ENCODE assay signal across 9 mouse cellular contexts in the genomic region with DNA sequence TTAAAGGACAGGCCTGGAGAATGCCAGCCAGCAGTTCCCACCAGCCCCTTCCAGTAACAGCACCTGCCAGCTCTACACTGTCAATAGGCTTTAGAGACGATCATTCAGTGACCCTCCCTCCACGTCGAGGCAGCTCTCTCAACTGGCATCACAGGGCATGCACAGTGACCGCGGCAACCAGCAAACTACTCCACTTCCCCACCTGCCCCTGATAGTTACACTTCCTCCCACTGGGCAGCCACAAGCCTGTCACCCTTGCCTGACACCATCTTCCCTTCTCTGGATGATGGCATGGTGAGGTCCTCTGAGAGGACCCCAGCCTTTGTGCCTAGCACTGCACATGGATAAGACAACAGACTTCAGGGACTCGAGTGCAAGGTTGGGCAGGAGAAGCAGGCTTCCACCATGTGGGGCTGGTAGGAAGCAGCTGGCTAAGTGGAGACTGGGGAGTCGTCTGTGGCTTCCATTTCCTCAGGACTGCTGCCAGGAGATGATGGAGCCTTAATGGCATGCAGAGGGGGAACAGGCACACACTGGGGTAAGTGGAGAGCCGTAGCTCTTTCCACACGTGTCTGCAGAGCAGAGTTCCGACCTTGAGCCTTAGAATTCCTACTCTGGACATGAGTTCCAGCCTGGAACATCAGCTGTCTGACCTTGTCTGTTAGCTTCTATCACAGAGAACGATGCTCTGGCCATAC. TPM values are rescaled to one million over a fixed set of nuclear protein-coding genes. Genes with fewer than 3 reads are reported as not detected.
DNase-seq lines count a peak whose midpoint lies in the region; ATAC-seq and TF ChIP-seq lines count a peak whose summit lies in the region.
"Had no signal": no experiment of that assay in that cellular context is flagged by ENCODE, and none has a peak within 500 bp of the region (broad histone marks: within the 10 kb centered on the region; RNA-seq: fewer than 3 reads in every experiment).

No protein-coding gene starts in this region.

- WGBS in lung, embryonic 14.5 days: 44% methylated on average over 11 of the region's 11 CpGs
- WGBS in midbrain, embryonic 11.5 days: 70% methylated on average over 11 of the region's 11 CpGs

- H3K9me3 ChIP-seq in lung, embryonic 14.5 days (ENCODE audit: low read depth, low read length): no peaks in the 10 kb centered on the region
- H3K9me3 ChIP-seq in midbrain, embryonic 11.5 days (ENCODE audit: control insufficient read depth, low read length): no peaks in the 10 kb centered on the region
- H3K9me3 ChIP-seq: hindbrain, embryonic 15.5 days had no signal

- no peak overlapping the region for H3K4me3 ChIP-seq in lung, embryonic 14.5 days (ENCODE audit: low read depth, low read length)
- no peak overlapping the region for H3K4me3 ChIP-seq in midbrain, embryonic 11.5 days (ENCODE audit: low read depth, low read length)
- H3K4me3 ChIP-seq: hindbrain, embryonic 15.5 days had no signal

- peak; percentile 25 for DNase-seq in urinary bladder, postnatal 14 days (ENCODE audit: low spot score)
- no peak for DNase-seq in urinary bladder, postnatal 25 days (ENCODE audit: low spot score)
- peak; percentile 68 for DNase-seq in heart, adult 8-10 months (ENCODE audit: low spot score)
- peak; percentile 51 for DNase-seq in lung, embryonic 14.5 days
- DNase-seq in testis, postnatal 14 days (ENCODE audit: low spot score): peak; percentile 36
- no peak for DNase-seq in MN1 (ENCODE audit: low spot score)
- no peak for DNase-seq in left cerebral cortex, adult 8-10 months (ENCODE audit: low spot score in 2 of 2)
- no peak for DNase-seq in midbrain, embryonic 11.5 days (ENCODE audit: low spot score, missing footprints)

- no peak for TF ChIP-seq CTCF in lung, embryonic 14.5 days (IDR thresholded peaks at IDR 0.05; ENCODE audit: low read depth)

- no peak overlapping the region for H3K27ac ChIP-seq in lung, embryonic 14.5 days (ENCODE audit: low read depth)
- no peak overlapping the region for H3K27ac ChIP-seq in midbrain, embryonic 11.5 days (ENCODE audit: low read depth, low read length)
- H3K27ac ChIP-seq: hindbrain, embryonic 15.5 days had no signal

- peak; percentile 60 for ATAC-seq in lung, embryonic 14.5 days (ENCODE audit: insufficient read depth)
- ATAC-seq in midbrain, embryonic 11.5 days (ENCODE audit: low FRiP score): no peak

- H3K4me1 ChIP-seq in lung, embryonic 14.5 days (ENCODE audit: insufficient read depth): peaks cover 11% of the 10 kb centered on the region
- H3K4me1 ChIP-seq in midbrain, embryonic 11.5 days (ENCODE audit: control insufficient read depth, insufficient read depth, low read length): no peaks in the 10 kb centered on the region
- H3K4me1 ChIP-seq: hindbrain, embryonic 15.5 days had no signal

- no peak overlapping the region for H3K9ac ChIP-seq in lung, embryonic 14.5 days
- no peak overlapping the region for H3K9ac ChIP-seq in midbrain, embryonic 11.5 days (ENCODE audit: low read length)
- H3K9ac ChIP-seq: hindbrain, embryonic 15.5 days had no signal

- no peaks in the 10 kb centered on the region for H3K27me3 ChIP-seq in lung, embryonic 14.5 days (ENCODE audit: insufficient read depth, low read length)
- H3K27me3 ChIP-seq in midbrain, embryonic 11.5 days (ENCODE audit: control insufficient read depth, insufficient read depth, low read length): no peaks in the 10 kb centered on the region
- H3K27me3 ChIP-seq: hindbrain, embryonic 15.5 days had no signal

- no peak overlapping the region for H3K4me2 ChIP-seq in lung, embryonic 14.5 days
- H3K4me2 ChIP-seq in midbrain, embryonic 11.5 days: no peak overlapping the region
- H3K4me2 ChIP-seq: hindbrain, embryonic 15.5 days had no signal

- H3K36me3 ChIP-seq in lung, embryonic 14.5 days (ENCODE audit: insufficient read depth): no peaks in the 10 kb centered on the region
- H3K36me3 ChIP-seq in midbrain, embryonic 11.5 days (ENCODE audit: control insufficient read depth, insufficient read depth, low read length): no peaks in the 10 kb centered on the region
- H3K36me3 ChIP-seq: hindbrain, embryonic 15.5 days had no signal

RNA-seq across cellular contexts. Expression of a gene that starts 22.3 kb away (rescaled TPM):
- 10 to 100 TPM; 33.9 to 43.8 (median 38.8) TPM for total RNA-seq in heart, adult 8-10 months (2022)
- polyA plus RNA-seq in lung, embryonic 14.5 days (2014; fragmentation: Nextera tagmentation; extraction: Ambion mirVana): 0.37 and 0.42 TPM in 2 replicates
- total RNA-seq in left cerebral cortex, adult 8-10 months (2022): 100 to 1,000 TPM; 158 to 198 (median 179) TPM
- polyA plus RNA-seq in midbrain, embryonic 11.5 days (2014; fragmentation: Nextera tagmentation; extraction: Ambion mirVana): 0.75 and 0.96 TPM in 2 replicates

Comparison
In these comparisons a context has a peak if more than half of its experiments do, and no peak if none do; other contexts are left out.
1. DNase-seq: peak in urinary bladder, postnatal 14 days (single experiment), heart, adult 8-10 months (single experiment), lung, embryonic 14.5 days (single experiment) and testis, postnatal 14 days (single experiment); none in urinary bladder, postnatal 25 days (single experiment), MN1 (single experiment), left cerebral cortex, adult 8-10 months (0 of 2) and midbrain, embryonic 11.5 days (single experiment).